In the genomic region with DNA sequence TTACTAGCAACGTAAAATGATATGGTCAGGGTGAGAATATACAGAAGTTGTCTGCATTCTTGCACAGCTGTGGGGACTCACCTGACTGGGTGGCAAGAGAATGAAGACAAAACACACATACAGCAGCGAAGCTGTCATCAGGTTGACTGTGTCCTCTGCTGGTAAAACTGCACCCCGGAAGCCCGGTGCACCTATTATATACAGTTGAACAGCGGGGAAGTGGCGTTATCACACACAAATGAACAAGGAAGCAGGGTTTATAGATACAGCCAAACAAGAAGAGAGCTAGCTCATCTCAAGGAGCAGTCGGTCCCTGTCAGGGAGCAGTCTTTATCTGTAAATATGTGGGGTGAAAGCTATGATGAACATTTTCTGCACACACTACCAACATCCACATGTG, we compare ENCODE assay signal across 28 mouse cellular contexts. TPM values are rescaled to one million over a fixed set of nuclear protein-coding genes. Genes with fewer than 3 reads are reported as not detected.
DNase-seq lines count a peak whose midpoint lies in the region; ATAC-seq lines count a peak whose summit lies in the region.
"Had no signal": no experiment of that assay in that cellular context is flagged by ENCODE, and none has a peak within 500 bp of the region (broad histone marks: within the 10 kb centered on the region; RNA-seq: fewer than 3 reads in every experiment).

No protein-coding gene starts in this region.

- H3K9ac ChIP-seq in forebrain, embryonic 16.5 days (replicated peaks; ENCODE audit: low read depth, low read length), result no peak overlapping the region
- H3K9ac ChIP-seq: embryonic facial prominence, embryonic 13.5 days; forebrain, embryonic 12.5 days; forebrain, embryonic 15.5 days; heart, embryonic 12.5 days; heart, embryonic 15.5 days; hindbrain, embryonic 14.5 days had no signal

- DNase-seq in CD4-positive helper T cell, adult 2 months (ENCODE audit: low read depth, low spot score), result peak; percentile 47
- DNase-seq in CD4-positive, CD25-positive, alpha-beta regulatory T cell, adult 2 months (ENCODE audit: low read depth, low spot score), result peak; percentile 51
- peak; percentile 29 for DNase-seq in T-cell, adult 2 months (ENCODE audit: low spot score)
- no peak for DNase-seq in left cerebral cortex, adult 11 months (ENCODE audit: low spot score)
- DNase-seq in thymus, postnatal 25 days, result no peak
- DNase-seq: adrenal gland, postnatal 10 days; adrenal gland, postnatal 36 days; cerebellum, adult 18-20 months; cerebellum, adult 9-10 months; cerebellum, postnatal 25 days; embryo, embryonic 11 days; gastrocnemius, adult 2 months; gastrocnemius, postnatal 14 days; heart, adult 18-20 months; heart, postnatal 10 days; heart, postnatal 4 days had no signal

- no peaks in the 10 kb centered on the region for H3K36me3 ChIP-seq in forebrain, embryonic 16.5 days (ENCODE audit: control insufficient read depth, insufficient read depth)
- H3K36me3 ChIP-seq: embryonic facial prominence, embryonic 10.5 days; embryonic facial prominence, embryonic 13.5 days; forebrain, embryonic 12.5 days; forebrain, embryonic 15.5 days; heart, embryonic 12.5 days; heart, embryonic 15.5 days had no signal

- H3K4me2 ChIP-seq in forebrain, embryonic 16.5 days (ENCODE audit: low read length), result no peak overlapping the region
- H3K4me2 ChIP-seq: embryonic facial prominence, embryonic 13.5 days; forebrain, embryonic 12.5 days; forebrain, embryonic 15.5 days; heart, embryonic 12.5 days; heart, embryonic 15.5 days; hindbrain, embryonic 14.5 days had no signal

- WGBS in forebrain, embryonic 16.5 days, result 91% methylated on average over 7 of the region's 7 CpGs

- no peaks in the 10 kb centered on the region for H3K4me1 ChIP-seq in forebrain, embryonic 16.5 days (replicated peaks; ENCODE audit: control insufficient read depth, insufficient read depth, low read length)
- H3K4me1 ChIP-seq: embryonic facial prominence, embryonic 10.5 days; embryonic facial prominence, embryonic 13.5 days; forebrain, embryonic 12.5 days; forebrain, embryonic 15.5 days; heart, embryonic 12.5 days; heart, embryonic 15.5 days had no signal

- H3K9me3 ChIP-seq in forebrain, embryonic 16.5 days (ENCODE audit: control insufficient read depth, low read length), result peaks cover 3% of the 10 kb centered on the region; the same call in 1 of the 2 replicates
- H3K9me3 ChIP-seq: embryonic facial prominence, embryonic 10.5 days; forebrain, embryonic 15.5 days; heart, embryonic 15.5 days had no signal

- no peak overlapping the region for H3K4me3 ChIP-seq in forebrain, embryonic 16.5 days (replicated peaks; ENCODE audit: low read length)
- H3K4me3 ChIP-seq: embryonic facial prominence, embryonic 10.5 days; embryonic facial prominence, embryonic 13.5 days; erythroblast, embryonic 14.5 days; forebrain, embryonic 12.5 days; forebrain, embryonic 15.5 days; gastrocnemius, adult 2 months; heart, embryonic 12.5 days; heart, embryonic 15.5 days had no signal

- H3K27me3 ChIP-seq in forebrain, embryonic 16.5 days (replicated peaks; ENCODE audit: control insufficient read depth, insufficient read depth, low read length), result no peaks in the 10 kb centered on the region
- H3K27me3 ChIP-seq: embryonic facial prominence, embryonic 13.5 days; forebrain, embryonic 12.5 days; forebrain, embryonic 15.5 days; heart, embryonic 12.5 days; heart, embryonic 15.5 days had no signal

- H3K27ac ChIP-seq in forebrain, embryonic 16.5 days (ENCODE audit: low read length), result no peak overlapping the region
- H3K27ac ChIP-seq: embryonic facial prominence, embryonic 10.5 days; embryonic facial prominence, embryonic 13.5 days; forebrain, embryonic 12.5 days; forebrain, embryonic 15.5 days; gastrocnemius, adult 2 months; heart, embryonic 15.5 days; hindbrain, embryonic 14.5 days; hindbrain, postnatal 0 days had no signal

- peak; percentile 20; the same call in 1 of the 2 replicates for ATAC-seq in neutrophil, adult 5-6 weeks (ENCODE audit: extremely low read depth, insufficient number of reproducible peaks, low FRiP score, poor library complexity, severe bottlenecking)
- no peak for ATAC-seq in forebrain, embryonic 16.5 days
- ATAC-seq: forebrain, embryonic 15.5 days; hindbrain, postnatal 0 days; intestine, postnatal 0 days had no signal

RNA-seq across cellular contexts. Expression of a gene that starts 17.1 kb away (rescaled TPM):
- total RNA-seq in neutrophil, adult 5-6 weeks (2017), result 89.9 and 91.2 TPM in 2 replicates
- 13.7 and 17.4 TPM in 2 replicates for polyA plus RNA-seq in forebrain, embryonic 16.5 days (2015; fragmentation: Nextera tagmentation; extraction: Ambion mirVana)

Comparison
In these comparisons a context has a peak if more than half of its experiments do, and no peak if none do; other contexts are left out.
1. DNase-seq: peak in CD4-positive helper T cell, adult 2 months (single experiment), CD4-positive, CD25-positive, alpha-beta regulatory T cell, adult 2 months (single experiment) and T-cell, adult 2 months (single experiment); none in left cerebral cortex, adult 11 months (single experiment) and thymus, postnatal 25 days (single experiment).